Mouse (Mus musculus): ENCODE results near the gene Zc3h18. TPM values are rescaled to one million over a fixed set of nuclear protein-coding genes. Genes with fewer than 3 reads are reported as not detected.
A peak's percentile ranks its signal among the peaks of the same experiment; 100 is the strongest.

Gene Zc3h18
- polyA plus RNA-seq, 1 experiment from 2014 or later, result 33.7 TPM

DNA sequence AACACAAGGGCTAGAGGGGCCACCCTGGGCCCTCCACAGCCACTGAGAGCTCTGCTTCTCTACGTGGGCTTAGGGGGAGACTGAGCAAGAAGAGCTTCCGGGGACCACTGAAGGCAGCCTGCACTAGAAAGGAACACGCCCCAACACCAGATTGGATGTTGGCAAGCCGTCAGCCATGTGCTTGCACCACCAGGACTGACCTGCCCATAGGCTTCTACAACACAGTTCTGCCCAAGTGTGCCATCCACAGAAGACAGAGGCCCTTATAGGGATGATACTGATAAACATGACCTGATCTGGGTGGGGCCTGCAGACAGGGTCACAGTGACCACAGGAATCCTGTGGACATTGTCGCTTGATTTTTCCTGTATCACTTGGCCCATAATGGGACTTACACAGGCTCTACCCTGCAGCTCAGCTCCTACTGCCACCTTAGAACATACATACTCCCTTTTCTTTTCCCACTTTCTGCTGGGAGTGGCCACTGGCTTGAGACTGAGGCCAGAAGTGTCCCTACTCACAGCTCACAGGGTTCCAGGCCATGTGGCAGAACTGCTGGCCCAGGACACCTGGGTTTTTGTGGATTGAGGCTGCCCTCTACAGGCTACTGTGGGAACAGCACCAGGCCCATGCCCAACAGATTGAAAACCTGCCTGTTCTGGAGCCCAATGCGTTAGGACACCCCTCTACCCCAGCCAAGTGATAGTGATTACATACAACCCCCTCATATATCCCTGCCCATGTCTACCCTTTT, 43.5 kb upstream of the Zc3h18 start:
- Histone ChIP-seq H3K27ac (no peak overlapping the region), H3K36me3 (ENCODE audit: insufficient read depth, low read length) (0 out of 2 replicates have a peak, but pooled peaks cover 10% of the 10 kb centered on the region), H3K4me3 (replicated peaks; ENCODE audit: low read depth, low read length) (no peak overlapping the region), H3K27me3 (ENCODE audit: insufficient read depth, low read length) (no peaks in the 10 kb centered on the region; the same call in 1 of the 2 replicates), H3K4me2 (ENCODE audit: low read length) (no peak overlapping the region), H3K4me1 (replicated peaks; ENCODE audit: insufficient read depth, low read length) (peaks cover 13% of the 10 kb centered on the region; the same call in 1 of the 2 replicates), H3K9ac (ENCODE audit: low read depth, low read length) (no peak overlapping the region), H3K9me3 (replicated peaks; ENCODE audit: low read length) (no peaks in the 10 kb centered on the region)
- 72% methylated on average over 6 of the region's 6 CpGs for WGBS
- TF ChIP-seq CTCF (IDR thresholded peaks at IDR 0.05; ENCODE audit: low read depth), result peak; percentile 98
- DNase-seq (ENCODE audit: low spot score) (peak; percentile 83), ATAC-seq (replicated peaks; ENCODE audit: low FRiP score, low read depth) (no peak)

GRCm38 (mm10) chr8:122333531-122333930, 42.9 kb upstream of the Zc3h18 start:
- Histone ChIP-seq H3K4me3 (replicated peaks; ENCODE audit: low read depth, low read length) (no peak overlapping the region), H3K4me1 (replicated peaks; ENCODE audit: insufficient read depth, low read length) (peaks cover 13% of the 10 kb centered on the region; the same call in 1 of the 2 replicates), H3K27ac (no peak overlapping the region), H3K36me3 (ENCODE audit: insufficient read depth, low read length) (0 out of 2 replicates have a peak, but pooled peaks cover 10% of the 10 kb centered on the region), H3K27me3 (ENCODE audit: insufficient read depth, low read length) (no peaks in the 10 kb centered on the region; the same call in 1 of the 2 replicates), H3K9ac (ENCODE audit: low read depth, low read length) (no peak overlapping the region), H3K9me3 (replicated peaks; ENCODE audit: low read length) (no peaks in the 10 kb centered on the region), H3K4me2 (ENCODE audit: low read length) (no peak overlapping the region)
- no peak for TF ChIP-seq CTCF (IDR thresholded peaks at IDR 0.05; ENCODE audit: low read depth)
- 91% methylated on average over 7 of the region's 7 CpGs for WGBS
- ATAC-seq (replicated peaks; ENCODE audit: low FRiP score, low read depth) (no peak), DNase-seq (ENCODE audit: low spot score) (no peak)

- no peak for TF ChIP-seq CTCF (IDR thresholded peaks at IDR 0.05; ENCODE audit: low read depth)
- no peak for ATAC-seq (replicated peaks; ENCODE audit: low FRiP score, low read depth)
- DNase-seq (ENCODE audit: low spot score), result no peak
- Histone ChIP-seq H3K9ac (ENCODE audit: low read depth, low read length) (no peak overlapping the region), H3K36me3 (ENCODE audit: insufficient read depth, low read length) (0 out of 2 replicates have a peak, but pooled peaks cover 15% of the 10 kb centered on the region), H3K9me3 (replicated peaks; ENCODE audit: low read length) (no peaks in the 10 kb centered on the region), H3K4me3 (replicated peaks; ENCODE audit: low read depth, low read length) (no peak overlapping the region), H3K27me3 (ENCODE audit: insufficient read depth, low read length) (no peaks in the 10 kb centered on the region; the same call in 1 of the 2 replicates), H3K4me1 (replicated peaks; ENCODE audit: insufficient read depth, low read length) (peaks cover 13% of the 10 kb centered on the region; the same call in 1 of the 2 replicates), H3K27ac (no peak overlapping the region), H3K4me2 (ENCODE audit: low read length) (no peak overlapping the region)
- 92% methylated on average over 13 of the region's 13 CpGs for WGBS
Measured at GRCm38 (mm10) chr8:122334791-122335490, 41.5 kb upstream of the Zc3h18 start.

GRCm38 (mm10) chr8:122335638-122336250, 40.7 kb upstream of the Zc3h18 start:
- H3K9ac ChIP-seq (ENCODE audit: low read depth, low read length), result peak overlapping the region; percentile 44
- peak; percentile 23 for ATAC-seq (replicated peaks; ENCODE audit: low FRiP score, low read depth)
- WGBS, result 31% methylated on average over 56 of the region's 57 CpGs

GRCm38 (mm10) chr8:122336251-122336910, 40.0 kb upstream of the Zc3h18 start:
- Histone ChIP-seq H3K4me2 (ENCODE audit: low read length) (peak overlapping the region; percentile 81), H3K27ac (no peak overlapping the region), H3K4me3 (replicated peaks; ENCODE audit: low read depth, low read length) (peak overlapping the region; percentile 36), H3K9me3 (replicated peaks; ENCODE audit: low read length) (no peaks in the 10 kb centered on the region), H3K9ac (ENCODE audit: low read depth, low read length) (peak overlapping the region; percentile 44), H3K4me1 (replicated peaks; ENCODE audit: insufficient read depth, low read length) (0 out of 2 replicates have a peak, but pooled peaks cover 8% of the 10 kb centered on the region), H3K27me3 (ENCODE audit: insufficient read depth, low read length) (no peaks in the 10 kb centered on the region; the same call in 1 of the 2 replicates), H3K36me3 (ENCODE audit: insufficient read depth, low read length) (0 out of 2 replicates have a peak, but pooled peaks cover 15% of the 10 kb centered on the region)
- DNase-seq (ENCODE audit: low spot score) (peak; percentile 45), ATAC-seq (replicated peaks; ENCODE audit: low FRiP score, low read depth) (peak; percentile 59)
- 24% methylated on average over 79 of the region's 81 CpGs for WGBS
- TF ChIP-seq CTCF (IDR thresholded peaks at IDR 0.05; ENCODE audit: low read depth), result 0 out of 2 replicates have a peak, but pooled peaks have one; percentile 2

More at GRCm38 (mm10) chr8:122335638-122336250, 40.7 kb upstream of the Zc3h18 start:
- H3K27ac ChIP-seq, result no peak overlapping the region
- no peaks in the 10 kb centered on the region for H3K9me3 ChIP-seq (replicated peaks; ENCODE audit: low read length)
- TF ChIP-seq CTCF (IDR thresholded peaks at IDR 0.05; ENCODE audit: low read depth), result no peak
- peak overlapping the region; percentile 81 for H3K4me2 ChIP-seq (ENCODE audit: low read length)
- H3K4me3 ChIP-seq (replicated peaks; ENCODE audit: low read depth, low read length), result peak overlapping the region; percentile 36
- 0 out of 2 replicates have a peak, but pooled peaks cover 13% of the 10 kb centered on the region for H3K4me1 ChIP-seq (replicated peaks; ENCODE audit: insufficient read depth, low read length)
- H3K27me3 ChIP-seq (ENCODE audit: insufficient read depth, low read length), result no peaks in the 10 kb centered on the region; the same call in 1 of the 2 replicates
- H3K36me3 ChIP-seq (ENCODE audit: insufficient read depth, low read length), result 0 out of 2 replicates have a peak, but pooled peaks cover 15% of the 10 kb centered on the region
- DNase-seq (ENCODE audit: low spot score), result no peak

Data from kidney, postnatal 0 days (tissue).